Mouse (Mus musculus) forebrain, postnatal 0 days (tissue): Measurements from ENCODE around the gene Herc6. TPM values are rescaled to one million over a fixed set of nuclear protein-coding genes. Genes with fewer than 3 reads are reported as not detected.
"Not testable (repeated sequence)": the region's sequence is repeated elsewhere in the genome, so short reads cannot be mapped to it uniquely, and the experiment has no call there.

Experiments used
- ATAC-seq: fragments of 200-750 bp; cut with Nextera tagmentation; 2 replicates; pipeline ENCODE4 v1.8.0; 2017; ENCODE audit warnings: mild to moderate bottlenecking, moderate library complexity
- DNase-seq: peaks from one replicate; pipeline ENCODE4 v3.0.0-alpha.2; 2015
- H3K27ac ChIP-seq: fragments of 300-500 bp; sonication (generic); 2 replicates; pipeline ENCODE4 v1.5.1; 2014; ENCODE audit warnings: low read depth, mild to moderate bottlenecking, antibody characterized with exemption, low read length, moderate library complexity, mixed read lengths
- H3K27me3 ChIP-seq: fragments of 300-500 bp; sonication (generic); 2 replicates; pipeline ENCODE4 v1.6.1; 2014; ENCODE audit warnings: mild to moderate bottlenecking, low read length, mixed read lengths; ENCODE audit not compliant: insufficient read depth
- H3K36me3 ChIP-seq: fragments of 300-500 bp; sonication (generic); 2 replicates; pipeline ENCODE4 v1.6.1; 2014; ENCODE audit warnings: mild to moderate bottlenecking, moderate library complexity; ENCODE audit not compliant: insufficient read depth
- H3K4me1 ChIP-seq: fragments of 300-500 bp; sonication (generic); 2 replicates; pipeline ENCODE4 v1.6.1; 2014; ENCODE audit warnings: antibody characterized with exemption; ENCODE audit not compliant: insufficient read depth
- H3K4me2 ChIP-seq: fragments of 300-500 bp; sonication (generic); 2 replicates; pipeline ENCODE4 v1.6.1; 2014; ENCODE audit warnings: low read depth, mild to moderate bottlenecking, moderate library complexity
- H3K4me3 ChIP-seq: fragments of 300-500 bp; sonication (generic); 2 replicates; pipeline ENCODE4 v1.5.1; 2014; ENCODE audit warnings: low read depth, low read length, mixed read lengths
- H3K9ac ChIP-seq: fragments of 300-500 bp; sonication (generic); 2 replicates; pipeline ENCODE4 v1.6.1; 2014; ENCODE audit warnings: mild to moderate bottlenecking
- H3K9me3 ChIP-seq: fragments of 300-500 bp; sonication (generic); 2 replicates; pipeline ENCODE4 v1.6.1; 2016; ENCODE audit warnings: low read length
- CTCF ChIP-seq: sonication (generic); IDR thresholded peaks from 2 replicates; pipeline ENCODE4 v1.5.1; 2016; ENCODE audit warnings: antibody characterized with exemption, control low read depth, low read depth
- WGBS: fragments of 180-500 bp; shearing (Covaris S2); extraction: QIAGEN DNeasy Blood & Tissue Kit; methylation state at CpG from one replicate; pipeline ENCODE4 v1.1.7; 2014; 5-methylcytosine and 5-hydroxymethylcytosine counted together
- polyA plus RNA-seq: library from polyadenylated mRNA; unstranded; fragments of >200 nt; fragmentation: Nextera tagmentation; extraction: Ambion mirVana; gene quantifications from 2 replicates; pipeline ENCODE4 v1.2.1, GENCODE M21; 2015
- total RNA-seq: library from RNA; depleted of rRNA; stranded (reverse); fragments of >200 nt; gene quantifications from 2 replicates; pipeline ENCODE4 v1.2.3, GENCODE M21; 2014

The Herc6 gene
- total and polyA plus RNA-seq, 2 experiments from 2014 or later, result 1.1 to 1.8 TPM

GRCm38 (mm10) chr6:57535386-57535936 lies 45.3 kb upstream of the Herc6 start, which contains the start of gene Ppm1k:
TSS of gene Ppm1k (minus strand) at chr6:57535468.
- peak; percentile 98 for ATAC-seq
- peak; percentile 98 for DNase-seq
- Histone ChIP-seq H3K27me3 (no peaks in the 10 kb centered on the region), H3K9ac (peak within 1 kb of the TSS; percentile 74), H3K9me3 (no peaks in the 10 kb centered on the region), H3K4me3 (peak within 1 kb of the TSS; percentile 74), H3K36me3 (no peaks in the 10 kb centered on the region), H3K4me2 (peak within 1 kb of the TSS; percentile 78), H3K4me1 (no peaks in the 10 kb centered on the region), H3K27ac (peak within 1 kb of the TSS; percentile 80)
- no peak for TF ChIP-seq CTCF
- 1% methylated on average over 24 of the region's 24 CpGs for WGBS

GRCm38 (mm10) chr6:57535971-57536669 lies 44.7 kb upstream of the Herc6 start:
- H3K9ac ChIP-seq, result peak overlapping the region; percentile 36
- H3K27me3 ChIP-seq, result no peaks in the 10 kb centered on the region
- TF ChIP-seq CTCF, result no peak
- ATAC-seq (no peak), DNase-seq (no peak)
- peak overlapping the region; percentile 78 for H3K4me2 ChIP-seq
- no peaks in the 10 kb centered on the region for H3K9me3 ChIP-seq
- peak overlapping the region; percentile 74 for H3K4me3 ChIP-seq
- H3K4me1 ChIP-seq, result no peaks in the 10 kb centered on the region
- peak overlapping the region; percentile 51; the same call in 1 of the 2 replicates for H3K27ac ChIP-seq
- H3K36me3 ChIP-seq, result no peaks in the 10 kb centered on the region
- WGBS, result 18% methylated on average over 14 of the region's 14 CpGs

- H3K27me3 ChIP-seq, result no peaks in the 10 kb centered on the region
- H3K4me1 ChIP-seq, result no peaks in the 10 kb centered on the region
- no peak overlapping the region for H3K4me3 ChIP-seq
- no peak overlapping the region for H3K9ac ChIP-seq
- H3K27ac ChIP-seq, result no peak overlapping the region
- ATAC-seq (no peak), DNase-seq (no peak)
- no peak for TF ChIP-seq CTCF
- no peak overlapping the region for H3K4me2 ChIP-seq
- WGBS, result 92% methylated on average over 5 of the region's 5 CpGs
- H3K9me3 ChIP-seq, result no peaks in the 10 kb centered on the region
- no peaks in the 10 kb centered on the region for H3K36me3 ChIP-seq
These were observed 42.9 kb upstream of the Herc6 start for GRCm38 (mm10) chr6:57537887-57538286.

GRCm38 (mm10) chr6:57540950-57541498 lies 39.8 kb upstream of the Herc6 start:
- no peaks in the 10 kb centered on the region for H3K36me3 ChIP-seq
- no peak for DNase-seq
- no peak for TF ChIP-seq CTCF
- no peak overlapping the region for H3K9ac ChIP-seq
- no peak overlapping the region for H3K4me2 ChIP-seq
- H3K9me3 ChIP-seq, result no peaks in the 10 kb centered on the region
- H3K27me3 ChIP-seq, result no peaks in the 10 kb centered on the region
- H3K4me1 ChIP-seq, result no peaks in the 10 kb centered on the region
- WGBS, result 85% methylated on average over 5 of the region's 5 CpGs
- H3K4me3 ChIP-seq, result no peak overlapping the region
- ATAC-seq, result no peak
- no peak overlapping the region for H3K27ac ChIP-seq

- DNase-seq, result no peak
- no peaks in the 10 kb centered on the region for H3K36me3 ChIP-seq
- no peak overlapping the region for H3K9ac ChIP-seq
- H3K4me2 ChIP-seq, result no peak overlapping the region
- no peaks in the 10 kb centered on the region for H3K9me3 ChIP-seq
- ATAC-seq, result no peak
- no peak overlapping the region for H3K27ac ChIP-seq
- H3K4me1 ChIP-seq, result no peaks in the 10 kb centered on the region
- no peaks in the 10 kb centered on the region for H3K27me3 ChIP-seq
- 100% methylated on average over 1 of the region's 1 CpGs for WGBS
- no peak overlapping the region for H3K4me3 ChIP-seq
- TF ChIP-seq CTCF, result no peak
These were observed 39.0 kb upstream of the Herc6 start for GRCm38 (mm10) chr6:57541737-57542335.

GRCm38 (mm10) chr6:57543591-57543990 lies 37.2 kb upstream of the Herc6 start:
- not testable (repeated sequence) for ATAC-seq, H3K4me2 ChIP-seq, H3K36me3 ChIP-seq, H3K27me3 ChIP-seq, H3K4me1 ChIP-seq, H3K27ac ChIP-seq, DNase-seq, H3K4me3 ChIP-seq, H3K9ac ChIP-seq, H3K9me3 ChIP-seq

GRCm38 (mm10) chr6:57544866-57545265 lies 35.9 kb upstream of the Herc6 start:
- no peaks in the 10 kb centered on the region for H3K36me3 ChIP-seq
- DNase-seq (peak; percentile 7), ATAC-seq (peak; percentile 87)
- no peaks in the 10 kb centered on the region for H3K27me3 ChIP-seq
- no peak overlapping the region for H3K4me2 ChIP-seq
- H3K9ac ChIP-seq, result no peak overlapping the region
- no peaks in the 10 kb centered on the region for H3K4me1 ChIP-seq
- H3K27ac ChIP-seq, result no peak overlapping the region
- no peak for TF ChIP-seq CTCF
- no peak overlapping the region for H3K4me3 ChIP-seq
- 48% methylated on average over 2 of the region's 2 CpGs for WGBS
- H3K9me3 ChIP-seq, result no peaks in the 10 kb centered on the region
